Mouse (Mus musculus) intestine, postnatal 0 days (tissue): Measurements from ENCODE around the gene Tapbpl. TPM values are rescaled to one million over a fixed set of nuclear protein-coding genes. Genes with fewer than 3 reads are reported as not detected.

ENCODE experiments used
- ATAC-seq: fragments of 200-750 bp; cut with Nextera tagmentation; 2 replicates; pipeline ENCODE4 v1.8.0; 2017; ENCODE audit warnings: mild to moderate bottlenecking, moderate TSS enrichment, moderate library complexity
- H3K27ac ChIP-seq: fragments of 300-500 bp; sonication (generic); 2 replicates; pipeline ENCODE4 v1.5.1; 2014; ENCODE audit warnings: mild to moderate bottlenecking, low read depth, low read length, moderate library complexity
- H3K27me3 ChIP-seq: fragments of 300-500 bp; sonication (generic); replicated peaks from 2 replicates; pipeline ENCODE4 v1.6.1; 2014; ENCODE audit warnings: low read length, mixed read lengths; ENCODE audit not compliant: control insufficient read depth, insufficient read depth
- H3K36me3 ChIP-seq: fragments of 300-500 bp; sonication (generic); 2 replicates; pipeline ENCODE4 v1.6.1; 2014; ENCODE audit warnings: mild to moderate bottlenecking, moderate library complexity; ENCODE audit not compliant: control insufficient read depth, insufficient read depth
- H3K4me1 ChIP-seq: fragments of 300-500 bp; sonication (generic); replicated peaks from 2 replicates; pipeline ENCODE4 v1.6.1; 2014; ENCODE audit warnings: antibody characterized with exemption, low read length, mixed read lengths; ENCODE audit not compliant: control insufficient read depth, insufficient read depth
- H3K4me2 ChIP-seq: fragments of 300-500 bp; sonication (generic); replicated peaks from 2 replicates; pipeline ENCODE4 v1.6.1; 2014; ENCODE audit warnings: low read depth, mild to moderate bottlenecking, moderate library complexity
- H3K4me3 ChIP-seq: fragments of 300-500 bp; sonication (generic); 2 replicates; pipeline ENCODE4 v1.5.1; 2014; ENCODE audit warnings: low read depth, low read length
- H3K9ac ChIP-seq: fragments of 300-500 bp; sonication (generic); 2 replicates; pipeline ENCODE4 v1.6.1; 2014; ENCODE audit warnings: mild to moderate bottlenecking, low read depth, low read length
- H3K9me3 ChIP-seq: fragments of 300-500 bp; sonication (generic); 2 replicates; pipeline ENCODE4 v1.6.1; 2016; ENCODE audit warnings: mixed run types; ENCODE audit not compliant: control insufficient read depth
- CTCF ChIP-seq: sonication (generic); IDR thresholded peaks from 2 replicates; pipeline ENCODE4 v1.5.1; 2016; ENCODE audit warnings: low read depth, mild to moderate bottlenecking, control low read depth, antibody characterized with exemption, moderate library complexity
- WGBS: fragments of 180-500 bp; shearing (Covaris S2); extraction: QIAGEN DNeasy Blood & Tissue Kit; methylation state at CpG from one replicate; pipeline ENCODE4 v1.1.7; 2014; 5-methylcytosine and 5-hydroxymethylcytosine counted together
- polyA plus RNA-seq: library from polyadenylated mRNA; unstranded; fragments of >200 nt; fragmentation: Nextera tagmentation; extraction: Ambion mirVana; gene quantifications from 2 replicates; pipeline ENCODE4 v1.2.1, GENCODE M21; 2015

The Tapbpl gene
- polyA plus RNA-seq, 1 experiment from 2014 or later: 25.9 TPM

DNA sequence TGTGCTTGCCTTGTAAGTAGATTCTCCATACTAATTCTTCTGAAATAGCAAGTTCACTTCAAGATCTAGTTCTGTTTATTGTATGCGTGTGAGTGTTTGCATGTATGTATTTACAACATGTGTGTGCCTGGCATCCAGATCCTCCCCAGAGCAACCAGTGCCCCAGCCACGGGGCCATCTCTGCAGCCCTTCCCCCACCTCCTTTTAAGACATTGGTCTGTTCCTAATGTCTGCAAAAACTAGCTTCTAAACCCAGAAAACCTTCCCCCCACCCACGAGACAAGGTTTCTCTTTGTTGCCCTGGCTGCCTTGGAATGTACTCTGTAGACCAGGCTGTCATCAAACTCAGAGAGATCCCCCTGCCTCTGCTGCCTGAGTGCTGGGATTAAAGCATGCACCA lies 9.1 kb downstream of the Tapbpl start:
- Histone ChIP-seq H3K4me3 (no peak overlapping the region), H3K9ac (no peak overlapping the region), H3K36me3 (peaks cover 60% of the 10 kb centered on the region), H3K9me3 (no peaks in the 10 kb centered on the region), H3K4me2 (no peak overlapping the region), H3K27ac (no peak overlapping the region), H3K4me1 (no peaks in the 10 kb centered on the region), H3K27me3 (no peaks in the 10 kb centered on the region)
- 70% methylated on average over 3 of the region's 3 CpGs for WGBS
- no peak for ATAC-seq
- TF ChIP-seq CTCF: no peak

- TF ChIP-seq CTCF: no peak
- H3K27me3 ChIP-seq: no peaks in the 10 kb centered on the region
- no peak overlapping the region for H3K27ac ChIP-seq
- 53% methylated on average over 2 of the region's 2 CpGs for WGBS
- H3K4me1 ChIP-seq: no peaks in the 10 kb centered on the region
- H3K4me2 ChIP-seq: no peak overlapping the region
- H3K9me3 ChIP-seq: no peaks in the 10 kb centered on the region
- ATAC-seq: no peak
- H3K4me3 ChIP-seq: no peak overlapping the region
- H3K9ac ChIP-seq: no peak overlapping the region
- peaks cover 60% of the 10 kb centered on the region for H3K36me3 ChIP-seq
Measured at GRCm38 (mm10) chr6:125222146-125222545, 9.5 kb downstream of the Tapbpl start.

DNA sequence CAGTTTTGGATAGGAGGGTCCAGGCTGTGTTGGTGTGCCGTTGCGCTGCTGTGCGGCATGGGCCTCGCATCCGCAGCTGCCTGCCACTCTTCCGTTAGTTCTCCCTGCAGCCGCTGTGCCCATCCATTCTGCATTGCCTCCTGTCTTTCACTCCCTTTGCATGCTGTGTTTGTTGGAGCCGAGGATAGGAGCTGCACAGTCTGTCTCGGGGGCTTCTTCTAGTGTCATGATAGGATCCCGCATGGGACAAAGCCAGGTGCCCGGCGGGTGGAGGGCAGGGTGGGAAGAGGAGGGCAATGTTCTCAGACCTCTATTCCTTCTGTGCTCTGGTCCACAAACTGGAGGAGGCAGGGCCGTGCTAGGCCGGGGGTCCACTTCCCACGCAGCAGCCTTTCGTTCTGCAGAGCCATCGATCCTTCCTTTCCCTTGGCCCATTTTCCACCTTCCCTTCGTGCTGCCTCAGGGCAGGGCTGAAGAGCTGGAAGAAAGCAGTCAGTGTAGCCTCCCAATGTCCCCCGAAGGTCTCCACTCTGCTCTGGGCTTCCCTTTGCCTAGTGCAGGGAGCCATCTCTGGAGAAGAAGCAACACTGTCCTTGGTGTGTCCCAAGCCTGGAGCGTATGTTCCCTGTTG lies 10.4 kb downstream of the Tapbpl start:
- Histone ChIP-seq H3K27me3 (no peaks in the 10 kb centered on the region), H3K27ac (no peak overlapping the region), H3K9ac (no peak overlapping the region), H3K9me3 (no peaks in the 10 kb centered on the region), H3K4me1 (no peaks in the 10 kb centered on the region), H3K36me3 (peaks cover 52% of the 10 kb centered on the region), H3K4me2 (no peak overlapping the region), H3K4me3 (no peak overlapping the region)
- WGBS: 89% methylated on average over 20 of the region's 20 CpGs
- ATAC-seq: no peak
- no peak for TF ChIP-seq CTCF

GRCm38 (mm10) chr6:125218963-125219362 lies 12.7 kb downstream of the Tapbpl start:
- ATAC-seq: no peak
- TF ChIP-seq CTCF: peak; percentile 90
- Histone ChIP-seq H3K9ac (no peak overlapping the region), H3K9me3 (no peaks in the 10 kb centered on the region), H3K27ac (no peak overlapping the region), H3K4me2 (no peak overlapping the region), H3K4me3 (no peak overlapping the region), H3K4me1 (no peaks in the 10 kb centered on the region; the same call in 1 of the 2 replicates), H3K36me3 (peaks cover 32% of the 10 kb centered on the region), H3K27me3 (no peaks in the 10 kb centered on the region)
- WGBS: 72% methylated on average over 4 of the region's 4 CpGs

DNA sequence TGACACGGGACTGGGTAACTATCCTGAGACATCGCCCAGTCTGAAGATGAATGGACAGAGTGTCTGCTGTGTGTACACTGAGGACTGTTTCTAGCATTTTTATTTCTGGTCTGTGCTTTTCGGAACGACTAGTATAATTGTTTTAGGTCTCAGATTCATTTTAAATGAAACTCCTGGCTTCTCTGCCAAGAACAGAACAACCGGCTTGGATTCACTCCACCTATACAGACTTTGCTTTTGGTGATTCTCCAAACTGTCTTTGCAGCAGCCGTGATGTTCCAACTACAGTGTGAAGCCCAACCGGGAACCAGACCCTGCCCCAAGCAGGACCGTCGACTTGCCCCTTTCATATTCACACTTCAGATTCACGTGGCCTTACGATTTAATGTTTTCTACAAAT lies 13.8 kb downstream of the Tapbpl start:
- Histone ChIP-seq H3K27me3 (no peaks in the 10 kb centered on the region), H3K4me1 (no peaks in the 10 kb centered on the region; the same call in 1 of the 2 replicates), H3K9me3 (no peaks in the 10 kb centered on the region), H3K4me3 (no peak overlapping the region), H3K36me3 (peaks cover 23% of the 10 kb centered on the region), H3K4me2 (no peak overlapping the region), H3K9ac (no peak overlapping the region), H3K27ac (no peak overlapping the region)
- ATAC-seq: no peak
- no peak for TF ChIP-seq CTCF
- 84% methylated on average over 11 of the region's 11 CpGs for WGBS

DNA sequence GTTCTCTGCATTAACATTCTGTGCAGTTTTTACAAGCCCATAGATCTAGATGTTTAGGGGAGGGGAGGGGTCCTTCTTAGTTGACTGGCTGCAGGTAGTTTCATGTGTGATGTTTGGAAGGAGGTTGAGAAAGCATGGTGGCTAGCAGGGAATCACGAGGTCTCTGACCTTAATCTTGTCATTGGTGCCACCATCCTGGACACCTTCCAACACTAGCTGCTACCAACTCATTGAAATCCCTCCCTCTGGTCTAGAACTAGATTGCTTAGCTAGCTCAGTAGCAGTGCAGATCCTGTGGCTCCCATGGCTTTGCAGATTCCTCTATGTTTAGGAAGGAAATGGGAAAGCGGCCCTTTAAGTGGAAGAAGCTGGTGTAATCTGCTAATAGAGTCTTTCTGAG lies 14.8 kb downstream of the Tapbpl start:
- ATAC-seq: no peak
- 84% methylated on average over 2 of the region's 2 CpGs for WGBS

More for the DNA sequence above, 14.8 kb downstream of the Tapbpl start:
- Histone ChIP-seq H3K9me3 (no peaks in the 10 kb centered on the region), H3K36me3 (peaks cover 22% of the 10 kb centered on the region), H3K4me1 (no peaks in the 10 kb centered on the region; the same call in 1 of the 2 replicates), H3K4me2 (peak overlapping the region; percentile 80; the same call in 1 of the 2 replicates), H3K27ac (no peak overlapping the region), H3K4me3 (no peak overlapping the region), H3K9ac (no peak overlapping the region), H3K27me3 (no peaks in the 10 kb centered on the region)
- no peak for TF ChIP-seq CTCF
